Mouse (Mus musculus): ENCODE measurements around the gene Rpusd4. TPM values are rescaled to one million over a fixed set of nuclear protein-coding genes. Genes with fewer than 3 reads are reported as not detected.
A peak's percentile ranks its signal among the peaks of the same experiment; 100 is the strongest.

The Rpusd4 gene
- polyA plus RNA-seq, 1 experiment from 2014 or later: 16.0 TPM

GRCm38 (mm10) chr9:35263431-35263830 lies 4.2 kb upstream of the Rpusd4 start:
- TF ChIP-seq EP300 (optimal IDR thresholded peaks at IDR 0.05) (no peak), CTCF (IDR thresholded peaks at IDR 0.05; ENCODE audit: low read depth) (no peak)
- peak; percentile 58 for DNase-seq (ENCODE audit: low spot score)
- no peak overlapping the region for H3K27ac ChIP-seq (replicated peaks)

DNA sequence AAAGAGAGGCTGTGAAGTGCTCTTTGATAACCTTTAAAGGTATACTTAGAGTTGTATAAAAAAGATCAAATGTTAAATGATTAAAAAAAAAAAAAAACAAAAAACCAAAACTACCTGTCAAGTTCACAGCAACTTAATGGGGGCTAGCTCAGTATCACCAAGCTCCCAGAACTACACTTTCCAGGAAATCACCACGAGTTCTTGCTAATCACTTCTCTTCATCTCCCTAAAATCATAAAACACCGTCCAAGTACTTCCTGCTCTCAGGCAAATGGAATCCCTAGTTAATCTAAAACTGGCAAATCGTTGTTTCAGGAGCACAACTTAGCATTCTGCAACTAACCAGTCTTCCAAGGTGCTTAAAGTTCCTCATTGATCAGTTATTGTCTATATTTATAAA lies 3.2 kb upstream of the Rpusd4 start:
- TF ChIP-seq EP300 (optimal IDR thresholded peaks at IDR 0.05) (no peak), CTCF (IDR thresholded peaks at IDR 0.05; ENCODE audit: low read depth) (no peak)
- ATAC-seq (ENCODE audit: low FRiP score, low TSS enrichment) (no peak), DNase-seq (ENCODE audit: low spot score) (no peak)
- no peak overlapping the region for H3K27ac ChIP-seq (replicated peaks)
- no peaks in the 10 kb centered on the region for H3K27me3 ChIP-seq (ENCODE audit: control insufficient read depth, insufficient read depth, low read length)
- no peaks in the 10 kb centered on the region for H3K36me3 ChIP-seq (ENCODE audit: control insufficient read depth, insufficient read depth, low read length)
- no peak overlapping the region for H3K4me2 ChIP-seq (replicated peaks; ENCODE audit: low read depth)
- no peaks in the 10 kb centered on the region for H3K9me3 ChIP-seq (ENCODE audit: control insufficient read depth, low read length)
- 53% methylated on average over 3 of the region's 3 CpGs for WGBS
- no peak overlapping the region for H3K9ac ChIP-seq (ENCODE audit: low read length)
- H3K4me3 ChIP-seq (ENCODE audit: low read depth, low read length): no peak overlapping the region
- 0 out of 2 replicates have a peak, but pooled peaks cover 3% of the 10 kb centered on the region for H3K4me1 ChIP-seq (replicated peaks; ENCODE audit: control insufficient read depth, insufficient read depth)

More at GRCm38 (mm10) chr9:35263431-35263830, 4.2 kb upstream of the Rpusd4 start:
- no peak overlapping the region for H3K4me3 ChIP-seq (ENCODE audit: low read depth, low read length)
- no peak overlapping the region for H3K4me2 ChIP-seq (replicated peaks; ENCODE audit: low read depth)
- H3K4me1 ChIP-seq (replicated peaks; ENCODE audit: control insufficient read depth, insufficient read depth): 0 out of 2 replicates have a peak, but pooled peaks cover 2% of the 10 kb centered on the region
- H3K36me3 ChIP-seq (ENCODE audit: control insufficient read depth, insufficient read depth, low read length): no peaks in the 10 kb centered on the region
- H3K9ac ChIP-seq (ENCODE audit: low read length): no peak overlapping the region
- no peaks in the 10 kb centered on the region for H3K9me3 ChIP-seq (ENCODE audit: control insufficient read depth, low read length)
- WGBS: 56% methylated on average over 2 of the region's 2 CpGs
- peak; percentile 70 for ATAC-seq (ENCODE audit: low FRiP score, low TSS enrichment)
- no peaks in the 10 kb centered on the region for H3K27me3 ChIP-seq (ENCODE audit: control insufficient read depth, insufficient read depth, low read length)

DNA sequence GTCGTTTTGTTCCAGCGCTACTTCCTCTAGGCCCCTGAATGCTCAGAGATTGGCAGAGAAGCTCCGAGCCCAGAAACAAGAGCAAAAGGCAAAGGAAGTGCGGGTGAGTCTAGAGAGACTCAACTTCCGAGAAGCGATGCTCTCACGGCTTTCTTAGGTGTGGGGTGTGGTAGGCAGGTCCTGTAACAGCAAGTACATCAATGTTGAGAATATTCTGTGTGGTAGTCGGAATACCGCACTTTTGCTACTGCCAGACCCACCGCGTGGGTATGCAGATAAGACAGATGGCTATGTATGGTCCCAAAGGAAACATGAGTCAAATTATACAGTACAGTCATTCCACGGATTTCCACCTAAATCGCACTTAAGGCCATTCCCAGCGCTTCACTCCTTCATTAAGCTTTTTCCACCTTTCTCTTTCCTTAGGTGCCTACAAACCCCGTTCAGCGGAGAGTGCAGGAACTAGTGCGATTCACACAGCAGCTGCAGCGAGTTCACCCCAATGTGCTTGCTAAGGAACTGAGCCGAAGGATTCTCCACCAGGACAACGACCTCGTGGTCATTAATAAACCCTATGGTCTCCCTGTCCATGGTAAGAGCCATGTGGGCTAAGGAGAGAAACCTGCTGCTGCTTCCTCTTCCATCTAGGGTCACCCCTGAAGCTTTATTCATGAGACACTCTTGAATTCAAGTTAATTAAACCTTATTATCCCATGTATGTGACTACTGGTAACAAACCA lies 481 bp downstream of the Rpusd4 start:
- ATAC-seq (ENCODE audit: low FRiP score, low TSS enrichment) (peak; percentile 25), DNase-seq (ENCODE audit: low spot score) (peak; percentile 24)
- Histone ChIP-seq H3K4me1 (replicated peaks; ENCODE audit: control insufficient read depth, insufficient read depth) (0 out of 2 replicates have a peak, but pooled peaks cover 3% of the 10 kb centered on the region), H3K27ac (replicated peaks) (peak overlapping the region; percentile 78), H3K9ac (ENCODE audit: low read length) (peak overlapping the region; percentile 79), H3K9me3 (ENCODE audit: control insufficient read depth, low read length) (no peaks in the 10 kb centered on the region), H3K4me3 (ENCODE audit: low read depth, low read length) (peak overlapping the region; percentile 69), H3K36me3 (ENCODE audit: control insufficient read depth, insufficient read depth, low read length) (peaks cover 5% of the 10 kb centered on the region; the same call in 1 of the 2 replicates), H3K27me3 (ENCODE audit: control insufficient read depth, insufficient read depth, low read length) (no peaks in the 10 kb centered on the region), H3K4me2 (replicated peaks; ENCODE audit: low read depth) (peak overlapping the region; percentile 94)
- TF ChIP-seq EP300 (optimal IDR thresholded peaks at IDR 0.05) (no peak), CTCF (IDR thresholded peaks at IDR 0.05; ENCODE audit: low read depth) (no peak)
- WGBS: under 1% methylated on average over 21 of the region's 21 CpGs

- no peak overlapping the region for H3K4me2 ChIP-seq (replicated peaks; ENCODE audit: low read depth)
- H3K36me3 ChIP-seq (ENCODE audit: control insufficient read depth, insufficient read depth, low read length): peaks cover 4% of the 10 kb centered on the region; the same call in 1 of the 2 replicates
- H3K9me3 ChIP-seq (ENCODE audit: control insufficient read depth, low read length): no peaks in the 10 kb centered on the region
- ATAC-seq (ENCODE audit: low FRiP score, low TSS enrichment) (no peak), DNase-seq (ENCODE audit: low spot score) (no peak)
- H3K9ac ChIP-seq (ENCODE audit: low read length): no peak overlapping the region
- TF ChIP-seq CTCF (IDR thresholded peaks at IDR 0.05; ENCODE audit: low read depth) (no peak), EP300 (optimal IDR thresholded peaks at IDR 0.05) (no peak)
- H3K27ac ChIP-seq (replicated peaks): no peak overlapping the region
- H3K27me3 ChIP-seq (ENCODE audit: control insufficient read depth, insufficient read depth, low read length): no peaks in the 10 kb centered on the region
- no peak overlapping the region for H3K4me3 ChIP-seq (ENCODE audit: low read depth, low read length)
- no peaks in the 10 kb centered on the region; the same call in 1 of the 2 replicates for H3K4me1 ChIP-seq (replicated peaks; ENCODE audit: control insufficient read depth, insufficient read depth)
- 77% methylated on average over 3 of the region's 3 CpGs for WGBS
These were observed 10.2 kb downstream of the Rpusd4 start for GRCm38 (mm10) chr9:35277855-35278365.

- Histone ChIP-seq H3K4me2 (replicated peaks; ENCODE audit: low read depth) (no peak overlapping the region), H3K27ac (replicated peaks) (no peak overlapping the region), H3K9me3 (ENCODE audit: control insufficient read depth, low read length) (no peaks in the 10 kb centered on the region), H3K36me3 (ENCODE audit: control insufficient read depth, insufficient read depth, low read length) (peaks cover 4% of the 10 kb centered on the region; the same call in 1 of the 2 replicates), H3K9ac (ENCODE audit: low read length) (no peak overlapping the region), H3K4me1 (replicated peaks; ENCODE audit: control insufficient read depth, insufficient read depth) (no peaks in the 10 kb centered on the region; the same call in 1 of the 2 replicates), H3K4me3 (ENCODE audit: low read depth, low read length) (no peak overlapping the region), H3K27me3 (ENCODE audit: control insufficient read depth, insufficient read depth, low read length) (no peaks in the 10 kb centered on the region)
- ATAC-seq (ENCODE audit: low FRiP score, low TSS enrichment) (no peak), DNase-seq (ENCODE audit: low spot score) (no peak)
- TF ChIP-seq EP300 (optimal IDR thresholded peaks at IDR 0.05): no peak
- no peak for TF ChIP-seq CTCF (IDR thresholded peaks at IDR 0.05; ENCODE audit: low read depth)
- WGBS: 80% methylated on average over 4 of the region's 4 CpGs
These were observed 10.8 kb downstream of the Rpusd4 start for GRCm38 (mm10) chr9:35278451-35278850.
